Mouse (Mus musculus): ENCODE measurements at regions not wholly inside any gene's neighbourhood (a gene's known extent, or its start where the extent isn't known, plus 50 kb on each side); places are given as distances from the start of the nearest gene placed in this dataset.
"Not testable (repeated sequence)": the region's sequence is repeated elsewhere in the genome, so short reads cannot be mapped to it uniquely, and the experiment has no call there.

DNA sequence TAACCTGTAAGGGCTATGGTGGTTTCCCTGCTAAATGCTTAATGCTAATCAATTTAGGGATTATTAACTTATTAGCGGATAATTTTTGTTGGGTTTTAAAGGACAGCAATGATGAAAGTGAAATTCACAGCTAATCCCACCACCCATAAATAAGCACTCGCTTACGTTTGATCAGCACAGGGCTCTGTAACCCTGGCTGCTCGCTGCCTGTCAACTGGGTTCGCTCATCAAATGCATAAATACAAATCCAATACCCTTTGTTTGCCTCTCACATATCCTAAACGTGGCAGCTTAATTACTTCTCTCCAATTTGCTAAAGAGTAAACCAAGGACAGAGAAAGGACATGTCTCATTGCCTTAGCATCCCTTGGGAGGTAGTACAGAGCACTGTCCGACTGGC lies 187.5 kb upstream of the Plcz1 start:
- Histone ChIP-seq H3K36me3 (ENCODE audit: control insufficient read depth, insufficient read depth, low read length) (no peaks in the 10 kb centered on the region), H3K4me2 (no peak overlapping the region), H3K27me3 (replicated peaks; ENCODE audit: control insufficient read depth, insufficient read depth, low read length) (no peaks in the 10 kb centered on the region), H3K9me3 (ENCODE audit: control insufficient read depth, low read length) (no peaks in the 10 kb centered on the region), H3K27ac (ENCODE audit: low read depth, low read length) (no peak overlapping the region), H3K4me1 (replicated peaks; ENCODE audit: control insufficient read depth, insufficient read depth, low read length) (no peaks in the 10 kb centered on the region), H3K4me3 (ENCODE audit: low read depth, low read length) (no peak overlapping the region), H3K9ac (ENCODE audit: low read depth, low read length) (no peak overlapping the region)
- ATAC-seq (replicated peaks; ENCODE audit: low FRiP score) (no peak), DNase-seq (ENCODE audit: low spot score) (no peak)
- 77% methylated on average over 7 of the region's 7 CpGs for WGBS

DNA sequence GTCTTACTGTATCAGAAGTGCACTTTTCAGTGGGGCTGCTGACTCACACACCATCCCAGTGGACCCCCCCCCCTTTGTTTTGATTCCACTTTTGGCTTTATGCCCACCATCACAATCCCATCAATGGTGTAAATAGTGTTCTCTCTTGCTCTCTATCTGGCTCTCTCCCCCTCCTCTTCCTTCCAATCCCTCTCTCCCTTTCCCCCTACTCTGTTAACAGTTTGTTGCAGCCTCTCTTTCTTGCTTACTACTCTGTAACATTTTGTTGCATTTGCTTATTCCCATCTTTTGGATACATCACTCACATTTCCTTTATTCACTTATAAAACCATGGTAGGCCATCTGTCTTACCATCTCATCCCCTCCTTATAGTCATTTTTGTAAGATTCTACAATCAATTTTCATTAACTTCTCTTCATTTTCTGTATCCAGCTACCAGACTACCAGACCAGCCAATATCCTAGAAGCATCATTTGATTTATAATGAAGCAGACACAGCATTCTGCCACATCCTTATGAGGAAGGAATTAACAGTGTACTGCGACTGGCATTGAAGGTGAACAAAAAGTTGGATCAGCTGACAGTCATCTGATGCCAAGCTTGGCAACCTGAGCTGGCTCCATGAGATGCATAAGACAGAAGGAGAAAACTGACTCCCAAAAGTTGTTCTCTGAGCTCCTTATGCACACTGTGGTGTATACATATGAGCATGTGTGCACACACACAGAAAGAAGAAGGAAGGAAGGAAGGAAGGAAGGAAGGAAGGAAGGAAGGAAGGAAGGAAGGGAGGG lies 181.5 kb upstream of the Plcz1 start:
- whole genome bisulfite sequencing, result 78% methylated on average over 1 of the region's 1 CpGs
- no peaks in the 10 kb centered on the region for H3K4me1 ChIP-seq (replicated peaks; ENCODE audit: control insufficient read depth, insufficient read depth, low read length)

DNA sequence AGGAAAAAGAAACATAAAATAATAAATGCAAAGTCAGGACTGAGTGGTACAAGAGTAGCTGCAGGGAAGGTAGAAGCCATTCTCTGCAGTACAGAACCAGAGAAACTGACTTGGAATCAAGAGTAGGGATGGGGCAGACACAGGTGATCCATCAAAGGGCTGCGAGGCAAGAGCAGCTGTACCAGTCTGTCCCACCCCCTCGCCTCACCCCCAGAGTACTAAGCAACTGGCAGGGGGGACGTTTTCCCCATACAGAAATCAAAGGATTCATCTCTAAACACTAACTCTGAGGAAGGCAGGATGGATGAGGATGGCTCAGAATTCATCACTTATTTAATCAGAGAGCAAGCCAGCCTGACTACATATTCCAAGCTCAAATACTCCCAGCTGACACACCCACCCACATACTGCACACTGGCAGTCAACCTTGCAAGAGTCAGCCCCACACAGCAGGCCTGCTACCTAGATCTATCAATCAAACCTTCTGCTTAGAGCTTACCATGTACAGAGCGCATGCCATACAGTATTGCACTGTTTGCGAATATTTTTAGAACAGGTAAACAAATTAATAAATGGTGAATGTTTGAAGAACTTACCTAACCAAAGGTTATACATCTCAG lies 180.5 kb upstream of the Plcz1 start:
- DNase-seq (ENCODE audit: low spot score), result no peak
- no peaks in the 10 kb centered on the region for H3K9me3 ChIP-seq (ENCODE audit: control insufficient read depth, low read length)
- H3K27ac ChIP-seq (ENCODE audit: low read depth, low read length), result no peak overlapping the region
- no peaks in the 10 kb centered on the region for H3K36me3 ChIP-seq (ENCODE audit: control insufficient read depth, insufficient read depth, low read length)
- H3K4me1 ChIP-seq (replicated peaks; ENCODE audit: control insufficient read depth, insufficient read depth, low read length), result no peaks in the 10 kb centered on the region
- no peak overlapping the region for H3K4me2 ChIP-seq
- no peak for ATAC-seq (replicated peaks; ENCODE audit: low FRiP score)
- H3K4me3 ChIP-seq (ENCODE audit: low read depth, low read length), result no peak overlapping the region
- H3K9ac ChIP-seq (ENCODE audit: low read depth, low read length), result no peak overlapping the region
- no peaks in the 10 kb centered on the region for H3K27me3 ChIP-seq (replicated peaks; ENCODE audit: control insufficient read depth, insufficient read depth, low read length)
- WGBS, result 57% methylated on average over 5 of the region's 5 CpGs

More for the DNA sequence above, 181.5 kb upstream of the Plcz1 start:
- Histone ChIP-seq H3K27me3 (replicated peaks; ENCODE audit: control insufficient read depth, insufficient read depth, low read length) (no peaks in the 10 kb centered on the region), H3K9me3 (ENCODE audit: control insufficient read depth, low read length) (no peaks in the 10 kb centered on the region), H3K27ac (ENCODE audit: low read depth, low read length) (no peak overlapping the region), H3K4me3 (ENCODE audit: low read depth, low read length) (no peak overlapping the region), H3K4me2 (no peak overlapping the region), H3K36me3 (ENCODE audit: control insufficient read depth, insufficient read depth, low read length) (no peaks in the 10 kb centered on the region), H3K9ac (ENCODE audit: low read depth, low read length) (no peak overlapping the region)
- DNase-seq (ENCODE audit: low spot score) (no peak), ATAC-seq (replicated peaks; ENCODE audit: low FRiP score) (no peak)

DNA sequence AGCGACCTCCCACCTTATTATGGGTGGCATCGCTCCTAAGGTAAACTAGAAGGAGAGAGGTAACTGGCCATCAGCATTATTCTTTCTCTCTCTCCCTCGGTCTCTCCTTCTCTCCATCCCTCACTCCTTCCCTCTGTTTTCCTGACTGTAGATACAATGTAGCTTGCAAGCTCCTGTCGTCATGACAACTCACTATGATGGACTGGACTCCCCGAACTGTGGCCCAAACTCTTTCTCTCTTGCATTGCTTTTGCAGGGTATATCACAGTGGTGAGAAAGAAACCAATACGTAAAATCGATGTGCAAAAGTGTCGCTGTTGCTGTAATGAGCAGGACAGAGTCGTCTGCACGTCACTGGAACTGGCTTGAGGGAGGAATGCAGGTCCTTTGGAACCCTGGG lies 177.5 kb upstream of the Plcz1 start:
- H3K36me3 ChIP-seq (ENCODE audit: control insufficient read depth, insufficient read depth, low read length), result no peaks in the 10 kb centered on the region
- H3K4me1 ChIP-seq (replicated peaks; ENCODE audit: control insufficient read depth, insufficient read depth, low read length), result no peaks in the 10 kb centered on the region
- H3K27ac ChIP-seq (ENCODE audit: low read depth, low read length), result no peak overlapping the region
- H3K9ac ChIP-seq (ENCODE audit: low read depth, low read length), result no peak overlapping the region
- WGBS, result 87% methylated on average over 10 of the region's 10 CpGs
- no peaks in the 10 kb centered on the region for H3K27me3 ChIP-seq (replicated peaks; ENCODE audit: control insufficient read depth, insufficient read depth, low read length)
- H3K4me2 ChIP-seq, result no peak overlapping the region
- no peaks in the 10 kb centered on the region for H3K9me3 ChIP-seq (ENCODE audit: control insufficient read depth, low read length)
- DNase-seq (ENCODE audit: low spot score) (no peak), ATAC-seq (replicated peaks; ENCODE audit: low FRiP score) (no peak)
- no peak overlapping the region for H3K4me3 ChIP-seq (ENCODE audit: low read depth, low read length)

DNA sequence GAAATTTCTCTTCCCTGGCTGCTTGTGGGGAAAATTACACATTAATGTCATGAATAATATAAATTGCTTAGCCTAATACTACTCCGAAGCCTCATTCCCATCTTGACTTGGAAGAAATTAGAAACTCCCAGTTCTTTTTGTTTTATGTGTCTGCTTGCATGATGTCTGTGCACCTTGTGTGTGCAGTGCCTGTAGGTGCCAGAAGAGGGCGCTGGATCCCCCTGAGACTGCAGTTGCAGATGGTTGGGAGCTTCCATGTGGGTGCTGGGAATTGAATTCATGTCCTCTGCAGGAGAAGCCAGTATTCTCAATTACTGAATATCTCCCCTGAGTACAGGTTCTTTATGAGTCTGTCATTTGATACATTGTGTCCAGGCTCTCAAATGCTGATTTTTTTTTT lies 171.1 kb upstream of the Plcz1 start:
- Histone ChIP-seq H3K36me3 (ENCODE audit: control insufficient read depth, insufficient read depth, low read length) (no peaks in the 10 kb centered on the region), H3K27ac (ENCODE audit: low read depth, low read length) (no peak overlapping the region), H3K27me3 (replicated peaks; ENCODE audit: control insufficient read depth, insufficient read depth, low read length) (no peaks in the 10 kb centered on the region), H3K4me2 (no peak overlapping the region), H3K9ac (ENCODE audit: low read depth, low read length) (no peak overlapping the region), H3K4me3 (ENCODE audit: low read depth, low read length) (no peak overlapping the region), H3K9me3 (ENCODE audit: control insufficient read depth, low read length) (no peaks in the 10 kb centered on the region), H3K4me1 (replicated peaks; ENCODE audit: control insufficient read depth, insufficient read depth, low read length) (no peaks in the 10 kb centered on the region)
- DNase-seq (ENCODE audit: low spot score) (no peak), ATAC-seq (replicated peaks; ENCODE audit: low FRiP score) (no peak)
- WGBS, result 58% methylated on average over 2 of the region's 2 CpGs

DNA sequence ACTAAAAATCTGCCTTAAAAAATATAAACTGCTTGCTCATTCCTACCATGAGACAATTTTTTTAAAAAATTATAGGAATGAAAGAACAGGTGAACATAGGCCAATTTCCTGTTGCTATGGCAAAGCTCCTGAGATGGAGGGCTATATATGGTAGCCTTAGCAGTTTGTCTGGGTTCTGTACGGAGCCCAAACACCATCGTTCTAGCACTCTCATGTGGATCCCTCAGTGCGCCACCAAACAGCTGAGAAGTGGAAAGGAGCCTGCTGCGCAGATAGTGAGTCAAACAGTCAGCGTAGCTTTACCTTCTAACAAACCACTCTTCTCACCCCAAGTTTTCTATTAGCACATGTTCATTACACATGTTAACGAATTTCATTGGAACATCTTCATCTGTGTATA lies 168.9 kb upstream of the Plcz1 start:
- no peak for ATAC-seq (replicated peaks; ENCODE audit: low FRiP score)
- 86% methylated on average over 6 of the region's 6 CpGs for WGBS

DNA sequence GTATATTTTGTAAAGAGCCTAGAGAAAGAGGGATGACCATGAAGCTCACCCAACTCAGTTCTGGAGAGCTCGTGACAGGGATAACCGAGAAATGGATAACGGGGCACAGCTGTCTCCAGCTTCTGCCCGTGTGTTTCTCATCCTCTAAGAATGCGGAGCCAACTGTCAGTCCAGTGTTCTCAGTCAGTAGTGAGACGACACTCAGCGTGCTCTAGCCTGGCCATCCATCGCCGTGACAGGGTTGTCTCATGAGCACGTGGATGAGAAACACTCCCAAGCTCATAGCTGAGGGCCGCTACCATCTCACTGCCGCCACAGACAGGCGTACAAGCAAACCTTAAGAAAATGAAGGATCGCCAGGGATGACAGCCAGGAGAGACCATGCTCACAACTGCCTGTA lies 167.8 kb upstream of the Plcz1 start:
- DNase-seq (ENCODE audit: low spot score) (no peak), ATAC-seq (replicated peaks; ENCODE audit: low FRiP score) (no peak)
- no peak overlapping the region for H3K4me2 ChIP-seq
- no peak overlapping the region for H3K9ac ChIP-seq (ENCODE audit: low read depth, low read length)
- H3K27me3 ChIP-seq (replicated peaks; ENCODE audit: control insufficient read depth, insufficient read depth, low read length), result no peaks in the 10 kb centered on the region
- no peaks in the 10 kb centered on the region for H3K36me3 ChIP-seq (ENCODE audit: control insufficient read depth, insufficient read depth, low read length)
- H3K27ac ChIP-seq (ENCODE audit: low read depth, low read length), result no peak overlapping the region
- WGBS, result 63% methylated on average over 14 of the region's 14 CpGs
- H3K9me3 ChIP-seq (ENCODE audit: control insufficient read depth, low read length), result no peaks in the 10 kb centered on the region
- H3K4me1 ChIP-seq (replicated peaks; ENCODE audit: control insufficient read depth, insufficient read depth, low read length), result no peaks in the 10 kb centered on the region
- H3K4me3 ChIP-seq (ENCODE audit: low read depth, low read length), result no peak overlapping the region

More for the DNA sequence above, 168.9 kb upstream of the Plcz1 start:
- Histone ChIP-seq H3K9me3 (ENCODE audit: control insufficient read depth, low read length) (no peaks in the 10 kb centered on the region), H3K4me3 (ENCODE audit: low read depth, low read length) (no peak overlapping the region), H3K4me1 (replicated peaks; ENCODE audit: control insufficient read depth, insufficient read depth, low read length) (no peaks in the 10 kb centered on the region), H3K36me3 (ENCODE audit: control insufficient read depth, insufficient read depth, low read length) (no peaks in the 10 kb centered on the region), H3K9ac (ENCODE audit: low read depth, low read length) (no peak overlapping the region), H3K27ac (ENCODE audit: low read depth, low read length) (no peak overlapping the region), H3K27me3 (replicated peaks; ENCODE audit: control insufficient read depth, insufficient read depth, low read length) (no peaks in the 10 kb centered on the region), H3K4me2 (no peak overlapping the region)
- no peak for DNase-seq (ENCODE audit: low spot score)

DNA sequence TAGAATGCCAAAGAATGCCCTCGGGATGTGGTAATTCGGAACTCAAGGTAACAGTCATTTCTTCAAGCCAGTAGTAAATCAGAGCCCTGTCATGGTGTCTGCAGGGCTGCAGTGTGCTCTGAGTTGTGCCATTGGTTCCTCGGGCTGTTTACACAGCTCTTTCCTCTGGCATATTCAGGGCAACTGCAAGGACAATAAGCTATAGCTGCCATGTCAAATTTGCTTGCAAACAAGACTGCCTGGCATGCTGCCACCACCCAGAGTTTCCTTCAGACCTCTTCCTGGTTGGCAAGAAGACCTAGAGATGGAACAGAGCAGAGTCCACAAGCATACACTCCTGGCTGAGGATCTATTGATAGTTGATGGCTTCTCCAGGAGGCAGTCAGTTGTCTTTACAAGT lies 167.1 kb upstream of the Plcz1 start:
- 81% methylated on average over 3 of the region's 3 CpGs for WGBS
- H3K4me2 ChIP-seq, result no peak overlapping the region
- H3K9me3 ChIP-seq (ENCODE audit: control insufficient read depth, low read length), result no peaks in the 10 kb centered on the region
- no peak for DNase-seq (ENCODE audit: low spot score)
- H3K27me3 ChIP-seq (replicated peaks; ENCODE audit: control insufficient read depth, insufficient read depth, low read length), result no peaks in the 10 kb centered on the region
- H3K36me3 ChIP-seq (ENCODE audit: control insufficient read depth, insufficient read depth, low read length), result no peaks in the 10 kb centered on the region
- no peak overlapping the region for H3K27ac ChIP-seq (ENCODE audit: low read depth, low read length)
- H3K4me3 ChIP-seq (ENCODE audit: low read depth, low read length), result no peak overlapping the region
- H3K9ac ChIP-seq (ENCODE audit: low read depth, low read length), result no peak overlapping the region
- no peaks in the 10 kb centered on the region for H3K4me1 ChIP-seq (replicated peaks; ENCODE audit: control insufficient read depth, insufficient read depth, low read length)
- no peak for ATAC-seq (replicated peaks; ENCODE audit: low FRiP score)

DNA sequence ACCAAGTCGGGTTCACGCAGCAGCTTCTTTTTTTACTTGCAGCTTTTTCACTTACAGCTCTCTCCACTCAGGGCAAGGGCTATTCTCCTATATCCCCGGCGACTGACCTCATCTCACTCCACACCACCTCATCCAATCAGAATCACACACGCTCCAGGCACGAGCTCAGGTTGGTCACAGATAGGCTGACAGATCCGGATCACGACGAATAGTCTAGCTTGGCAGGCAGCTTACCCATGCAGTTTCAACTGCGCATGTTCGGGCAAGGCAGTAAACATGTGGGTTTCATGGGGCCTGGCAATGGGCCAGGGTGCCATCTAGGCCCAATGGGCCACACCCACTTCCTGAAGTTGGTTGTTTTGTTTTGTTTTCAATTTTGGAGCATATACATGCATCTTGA lies 165.4 kb upstream of the Plcz1 start:
- 85% methylated on average over 11 of the region's 11 CpGs for WGBS
- H3K27ac ChIP-seq (ENCODE audit: low read depth, low read length); H3K4me1 ChIP-seq (replicated peaks; ENCODE audit: control insufficient read depth, insufficient read depth, low read length); H3K4me3 ChIP-seq (ENCODE audit: low read depth, low read length); ATAC-seq (replicated peaks; ENCODE audit: low FRiP score); H3K27me3 ChIP-seq (replicated peaks; ENCODE audit: control insufficient read depth, insufficient read depth, low read length); H3K9ac ChIP-seq (ENCODE audit: low read depth, low read length); H3K36me3 ChIP-seq (ENCODE audit: control insufficient read depth, insufficient read depth, low read length); H3K9me3 ChIP-seq (ENCODE audit: control insufficient read depth, low read length); H3K4me2 ChIP-seq; DNase-seq (ENCODE audit: low spot score): not testable (repeated sequence)

Data from liver, embryonic 11.5 days (tissue).